In the genomic region with DNA sequence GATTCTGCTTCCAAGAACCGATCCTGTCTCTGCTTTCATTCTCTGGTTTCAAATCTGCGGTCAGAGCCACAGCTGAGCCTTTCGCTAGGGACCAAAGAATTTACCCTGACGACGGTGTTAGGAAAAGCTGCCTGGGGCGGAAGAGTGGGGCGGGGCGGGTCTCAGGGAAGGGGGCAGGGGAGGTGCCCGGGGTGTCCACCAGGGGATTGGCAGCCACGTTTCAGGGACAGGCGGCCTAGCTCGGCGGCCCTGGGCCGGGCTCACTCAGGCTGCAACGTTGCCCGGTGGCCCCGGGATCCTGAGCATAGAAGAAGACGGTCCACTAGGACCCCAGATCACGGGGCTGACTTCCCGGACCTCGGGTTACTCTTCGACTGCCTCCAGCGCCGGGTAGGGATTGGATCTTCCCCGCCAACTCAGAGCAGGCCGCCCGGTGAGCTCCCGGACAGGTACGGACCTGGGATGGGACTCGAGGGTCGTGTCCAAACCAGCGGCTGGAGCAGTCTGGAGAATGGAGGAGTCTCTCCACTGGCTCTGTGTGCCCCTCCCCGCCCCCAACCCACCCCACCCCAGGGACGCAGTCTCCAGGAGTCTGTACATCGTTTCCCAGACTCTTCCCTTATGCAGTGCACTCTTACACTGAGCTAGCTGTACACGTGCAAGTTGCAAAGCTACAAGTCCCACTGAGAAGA, we compare ENCODE assay signal across 8 mouse cellular contexts. TPM values are rescaled to one million over a fixed set of nuclear protein-coding genes. Genes with fewer than 3 reads are reported as not detected.
A peak's percentile ranks its signal among the peaks of the same experiment; 100 is the strongest.
DNase-seq lines count a peak whose midpoint lies in the region; ATAC-seq and TF ChIP-seq lines count a peak whose summit lies in the region.
"Had no signal": no experiment of that assay in that cellular context is flagged by ENCODE, and none has a peak within 500 bp of the region (broad histone marks: within the 10 kb centered on the region; RNA-seq: fewer than 3 reads in every experiment).

TSS of gene Fbxo17 (plus strand) at position 215 of the 692 bp plus-strand sequence.

- no peaks in the 10 kb centered on the region for H3K9me3 ChIP-seq in forebrain, embryonic 14.5 days (replicated peaks; ENCODE audit: control insufficient read depth, low read length)
- H3K9me3 ChIP-seq in midbrain, embryonic 16.5 days (replicated peaks; ENCODE audit: control insufficient read depth, low read length, poor library complexity, severe bottlenecking) = no peaks in the 10 kb centered on the region

- H3K4me2 ChIP-seq in forebrain, embryonic 14.5 days (ENCODE audit: low read length) = peak within 1 kb of the TSS; percentile 77
- H3K4me2 ChIP-seq in midbrain, embryonic 16.5 days (ENCODE audit: low read length) = peak within 1 kb of the TSS; percentile 65

- WGBS in forebrain, embryonic 14.5 days = 3% methylated on average over 33 of the region's 36 CpGs
- 3% methylated on average over 32 of the region's 36 CpGs for WGBS in midbrain, embryonic 16.5 days

- TF ChIP-seq POLR2A in brain, embryonic 14.5 days (IDR thresholded peaks at IDR 0.05; ENCODE audit: borderline replicate concordance, extremely low read depth, insufficient read depth, insufficient read length, poor library complexity, severe bottlenecking) = no peak

- DNase-seq in NIH3T3 (ENCODE audit: low read depth) = peak; percentile 85
- peak; percentile 67 for DNase-seq in brain, embryonic 14.5 days (ENCODE audit: low read depth)
- DNase-seq in forebrain, embryonic 14.5 days (ENCODE audit: low spot score) = peak; percentile 58
- DNase-seq in heart, postnatal 4 days = peak; percentile 69
- peak; percentile 53 for DNase-seq in liver
- DNase-seq in thymus, adult 18-20 months = peak; percentile 39 to 44

- H3K27me3 ChIP-seq in forebrain, embryonic 14.5 days (replicated peaks; ENCODE audit: control insufficient read depth, insufficient read depth, low read length) = no peaks in the 10 kb centered on the region
- no peaks in the 10 kb centered on the region for H3K27me3 ChIP-seq in midbrain, embryonic 16.5 days (ENCODE audit: control insufficient read depth, insufficient read depth, low read depth, low read length)

- no peak for TF ChIP-seq CTCF in brain, embryonic 14.5 days (IDR thresholded peaks at IDR 0.05; ENCODE audit: borderline replicate concordance, extremely low read depth, insufficient read depth, insufficient read length)

- peak within 1 kb of the TSS; percentile 65 for H3K9ac ChIP-seq in forebrain, embryonic 14.5 days (ENCODE audit: low read length)
- peak within 1 kb of the TSS; percentile 58 for H3K9ac ChIP-seq in midbrain, embryonic 16.5 days (ENCODE audit: low read depth, low read length)

- H3K4me3 ChIP-seq in forebrain, embryonic 14.5 days (ENCODE audit: low read depth, low read length) = peak within 1 kb of the TSS; percentile 38
- H3K4me3 ChIP-seq in midbrain, embryonic 16.5 days (ENCODE audit: low read depth, low read length) = peak within 1 kb of the TSS; percentile 39

- H3K27ac ChIP-seq in forebrain, embryonic 14.5 days (ENCODE audit: low read depth, low read length) = no peak within 1 kb of the TSS
- H3K27ac ChIP-seq in midbrain, embryonic 16.5 days (ENCODE audit: low read length) = no peak within 1 kb of the TSS
- H3K27ac ChIP-seq: macrophage had no signal

- peak; percentile 70 for ATAC-seq in forebrain, embryonic 14.5 days
- peak; percentile 66 for ATAC-seq in midbrain, embryonic 16.5 days

- H3K4me1 ChIP-seq in forebrain, embryonic 14.5 days (ENCODE audit: control insufficient read depth, insufficient read depth, low read length) = no peaks in the 10 kb centered on the region
- peaks cover 2% of the 10 kb centered on the region; the same call in 1 of the 2 replicates for H3K4me1 ChIP-seq in midbrain, embryonic 16.5 days (ENCODE audit: control insufficient read depth, insufficient read depth, low read length)

- no peaks in the 10 kb centered on the region for H3K36me3 ChIP-seq in forebrain, embryonic 14.5 days (ENCODE audit: control insufficient read depth, insufficient read depth, low read length)
- H3K36me3 ChIP-seq in midbrain, embryonic 16.5 days (ENCODE audit: control insufficient read depth, insufficient read depth, low read length) = no peaks in the 10 kb centered on the region

RNA-seq across cellular contexts. Expression of gene Fbxo17, which starts in this region (rescaled TPM):
- polyA plus RNA-seq in brain, embryonic 14.5 days (2012; rRNA removed) = 3.3 and 4.1 TPM in 2 replicates
- 3.0 and 3.4 TPM in 2 replicates for polyA plus RNA-seq in forebrain, embryonic 14.5 days (2014; fragmentation: Nextera tagmentation; extraction: Ambion mirVana)
- total RNA-seq in heart, postnatal 4 days (2021) = 1 to 10 TPM; 2.6 to 4.2 TPM
- polyA plus RNA-seq in midbrain, embryonic 16.5 days (2015; fragmentation: Nextera tagmentation; extraction: Ambion mirVana) = 3.2 and 5.2 TPM in 2 replicates
